Mouse (Mus musculus) cortical plate, adult 2 months (tissue): ENCODE results near the gene Cyb5r3.

Experiments
- CTCF ChIP-seq: fragments of 200-500 bp; IDR thresholded peaks from 2 replicates; pipeline ENCODE4 v1.5.1; 2011; ENCODE audit warnings: mild to moderate bottlenecking, control low read depth, low read length; ENCODE audit not compliant: insufficient read depth; ENCODE audit errors: extremely low read depth
- POLR2A ChIP-seq: fragments of 200-500 bp; IDR thresholded peaks from 2 replicates; pipeline ENCODE4 v1.6.1; 2011; ENCODE audit warnings: mild to moderate bottlenecking, low read length, control low read depth; ENCODE audit not compliant: insufficient read depth; ENCODE audit errors: extremely low read depth

DNA sequence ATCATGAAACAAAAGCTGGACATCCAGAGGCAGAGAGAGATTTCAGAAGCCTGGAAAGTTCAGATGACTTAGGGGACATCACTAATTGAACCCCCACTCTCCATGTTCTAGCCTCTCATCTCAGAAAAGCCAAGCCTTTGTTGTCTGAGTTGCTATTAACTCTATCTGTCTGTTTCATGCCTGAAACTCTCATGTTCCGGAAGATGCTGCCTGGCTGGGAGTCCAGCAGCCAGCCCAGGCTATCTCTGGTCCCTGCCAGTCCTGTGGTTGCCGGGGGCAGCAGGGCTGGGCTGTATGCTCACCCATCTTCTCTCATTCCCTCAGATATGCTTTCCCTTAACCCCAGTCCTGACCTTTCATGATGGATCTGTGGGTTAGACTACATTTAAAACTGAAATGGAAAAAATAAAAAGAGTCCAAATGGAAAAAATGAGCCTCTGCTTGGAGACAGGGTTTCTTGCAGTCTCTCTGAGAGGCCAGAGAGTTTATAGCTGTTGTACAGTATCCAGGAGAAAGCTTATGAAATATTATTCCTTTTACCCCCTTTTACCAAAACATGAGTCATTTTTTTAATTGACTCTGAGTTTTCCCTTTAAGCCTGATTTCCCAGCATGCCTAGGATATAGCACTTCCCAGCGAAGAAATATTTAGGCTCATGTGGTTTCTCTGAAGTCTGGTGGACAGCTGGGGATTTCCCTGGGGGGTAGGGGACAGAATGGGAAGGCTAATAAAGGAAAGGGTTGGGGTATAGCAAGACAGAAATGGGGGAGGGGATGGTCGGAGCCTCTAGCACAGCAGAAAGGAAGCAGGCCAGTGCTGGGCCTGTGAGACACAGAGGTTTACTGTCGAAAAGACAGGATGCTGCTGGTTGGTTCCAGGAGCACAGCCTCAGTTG is 43.2 kb upstream of the Cyb5r3 start:
- TF ChIP-seq CTCF (no peak), POLR2A (no peak)
